Mouse (Mus musculus) left cerebral cortex, adult 2 months (tissue): ENCODE results near the gene Mapkapk2. TPM values are rescaled to one million over a fixed set of nuclear protein-coding genes. Genes with fewer than 3 reads are reported as not detected.
A peak's percentile ranks its signal among the peaks of the same experiment; 100 is the strongest.

Source experiments
- DNase-seq, 2 experiments: peaks; one replicate each; pipeline ENCODE4 v3.0.0; 2021 to 2022; ENCODE audit warnings: low spot score in 2 of 2, mixed read lengths in 1 of 2; ENCODE audit errors: extremely low spot score in 1 of 2
- H3K27ac ChIP-seq: fragments of 200-600 bp; 2 replicates; pipeline ENCODE4 v1.8.1; 2022
- H3K4me3 ChIP-seq: fragments of 200-600 bp; 2 replicates; pipeline ENCODE4 v1.8.1; 2022
- CTCF ChIP-seq: fragments of 200-600 bp; IDR thresholded peaks from 2 replicates; pipeline ENCODE4 v1.8.1; 2022; ENCODE audit warnings: antibody characterized with exemption, mild to moderate bottlenecking, moderate library complexity
- intact Hi-C: fragments of 180-260 bp; cut with DNase I; formaldehyde crosslinking; loops from one replicate; pipeline ENCODE4 v1.15.1; 2025
- total RNA-seq, 2 experiments: library from RNA; stranded (reverse); gene quantifications; 2 replicates each; pipeline ENCODE4 v1.2.3; 2021

The Mapkapk2 gene
- total RNA-seq, 2 experiments from 2014 or later = 31.0 to 32.8 TPM

- Histone ChIP-seq H3K4me3 (no peak overlapping the region), H3K27ac (no peak overlapping the region)
- no peak for DNase-seq
- intact Hi-C loops = no loop called here
- no peak for TF ChIP-seq CTCF
Observed at GRCm38 (mm10) chr1:131107575-131108308, 10.1 kb upstream of the Mapkapk2 start.

DNA sequence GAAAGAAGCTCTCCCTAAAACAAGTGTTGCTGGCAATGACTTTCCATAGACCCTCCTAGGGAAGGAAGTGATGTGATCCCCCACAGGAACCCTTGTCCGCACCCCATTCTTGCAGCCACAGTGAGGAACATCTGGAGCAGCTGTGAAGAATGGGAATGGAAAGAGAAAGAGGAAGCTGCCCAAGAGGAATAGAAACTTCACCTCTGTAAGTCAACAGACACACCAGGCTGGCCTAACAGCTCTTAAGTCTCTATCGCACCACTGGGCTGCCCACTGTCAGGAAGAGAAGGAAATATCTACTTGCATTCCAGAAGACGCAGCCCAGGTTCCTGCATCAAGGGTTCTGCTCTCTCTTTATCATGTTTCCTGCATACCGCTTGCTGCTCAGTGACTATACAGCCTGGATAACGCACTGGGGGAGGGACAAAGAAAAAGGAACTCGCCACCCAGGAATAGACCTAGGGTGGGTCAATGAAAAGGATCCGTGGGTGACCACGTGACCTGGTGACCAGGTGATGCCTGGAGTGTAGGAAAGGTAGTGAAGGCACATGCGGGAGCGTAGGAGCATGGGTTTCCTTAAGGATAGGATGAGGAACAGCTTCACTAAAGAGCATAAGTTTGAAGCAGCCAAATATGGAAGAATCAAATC lies 6.3 kb upstream of the Mapkapk2 start:
- TF ChIP-seq CTCF = no peak
- no peak overlapping the region for H3K4me3 ChIP-seq
- DNase-seq = no peak
- intact Hi-C loops = no loop called here
- no peak overlapping the region for H3K27ac ChIP-seq

DNA sequence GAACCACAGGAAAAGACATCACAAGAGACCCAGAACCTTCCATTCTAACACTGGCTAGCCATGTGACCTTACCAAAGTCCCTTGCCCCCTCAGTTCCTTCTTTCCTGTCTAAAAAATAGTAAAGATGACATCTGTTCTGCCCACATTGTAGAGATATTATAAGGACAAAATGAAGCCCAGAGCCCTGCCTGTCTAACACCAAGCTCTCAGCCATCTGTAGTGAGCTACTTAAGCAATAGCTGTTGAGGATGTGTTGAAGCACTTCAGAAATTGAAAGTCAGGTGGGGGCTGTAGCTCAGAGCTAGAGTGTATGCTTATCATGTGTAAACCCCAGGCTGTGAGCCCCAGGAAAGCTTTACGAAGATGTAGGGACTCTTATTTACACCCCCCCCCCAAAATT lies 3.2 kb upstream of the Mapkapk2 start:
- TF ChIP-seq CTCF = no peak
- Histone ChIP-seq H3K4me3 (no peak overlapping the region), H3K27ac (no peak overlapping the region)
- no peak for DNase-seq
- intact Hi-C loops = no loop called here

DNA sequence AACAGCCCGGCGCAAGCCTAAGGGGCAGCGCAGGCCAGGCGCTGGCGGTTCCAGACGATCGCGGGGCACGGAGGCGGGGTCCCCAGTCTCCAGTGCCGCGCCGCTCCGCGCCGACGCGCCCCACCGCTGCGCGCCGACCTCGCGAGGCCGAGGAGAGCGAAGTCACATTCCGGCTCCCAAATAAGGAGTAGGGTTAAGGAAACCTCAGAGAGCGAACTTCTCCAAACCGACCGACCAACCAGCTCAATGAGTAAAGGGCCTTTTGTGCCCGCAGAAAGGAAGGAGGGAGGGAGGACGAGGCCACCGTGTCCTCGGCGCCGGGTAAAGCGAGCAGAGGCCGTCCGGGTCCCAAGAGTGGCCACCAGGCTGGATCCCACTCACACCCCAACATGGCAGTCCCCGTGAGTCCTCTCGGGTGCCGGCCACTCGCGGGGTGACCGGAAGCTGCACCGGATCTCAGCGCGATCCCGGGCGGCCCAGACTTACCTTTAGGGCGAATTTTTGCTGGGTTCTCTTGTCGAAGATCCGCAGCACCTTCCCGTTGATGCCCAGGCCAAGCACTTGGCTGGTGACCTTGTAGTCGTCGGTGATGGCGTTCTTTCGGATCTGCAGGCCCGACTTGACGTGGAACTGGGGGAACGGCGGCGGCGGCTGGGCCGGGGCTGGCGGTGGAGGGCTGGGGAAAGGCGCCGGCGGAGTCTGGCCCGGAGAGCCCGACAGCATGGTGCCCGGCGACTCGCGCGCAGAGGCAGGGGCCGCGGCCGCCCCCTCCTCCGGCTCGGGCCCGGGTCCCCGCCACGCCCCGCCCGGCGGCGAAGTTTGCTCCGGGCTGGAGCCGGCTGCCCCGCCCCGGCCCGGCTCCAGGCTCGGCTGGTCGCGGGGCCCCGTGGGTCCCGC lies 575 bp downstream of the Mapkapk2 start:
- DNase-seq = peak; percentile 44 to 47
- Histone ChIP-seq H3K4me3 (peak overlapping the region; percentile 82), H3K27ac (peak overlapping the region; percentile 83)
- TF ChIP-seq CTCF = no peak
- intact Hi-C loops = loop anchor here (2.0 kb wide), 2 partner anchors 18 to 36 kb away; no protein-coding TSS in a partner anchor

- intact Hi-C loops = loop anchor here (2.0 kb wide), 2 partner anchors 17 to 35 kb away; no protein-coding TSS in a partner anchor
- peak overlapping the region; percentile 82 for H3K4me3 ChIP-seq
- no peak for TF ChIP-seq CTCF
- no peak for DNase-seq
- peak overlapping the region; percentile 83 for H3K27ac ChIP-seq
Observed at GRCm38 (mm10) chr1:131096132-131096695, 1.4 kb downstream of the Mapkapk2 start.

DNA sequence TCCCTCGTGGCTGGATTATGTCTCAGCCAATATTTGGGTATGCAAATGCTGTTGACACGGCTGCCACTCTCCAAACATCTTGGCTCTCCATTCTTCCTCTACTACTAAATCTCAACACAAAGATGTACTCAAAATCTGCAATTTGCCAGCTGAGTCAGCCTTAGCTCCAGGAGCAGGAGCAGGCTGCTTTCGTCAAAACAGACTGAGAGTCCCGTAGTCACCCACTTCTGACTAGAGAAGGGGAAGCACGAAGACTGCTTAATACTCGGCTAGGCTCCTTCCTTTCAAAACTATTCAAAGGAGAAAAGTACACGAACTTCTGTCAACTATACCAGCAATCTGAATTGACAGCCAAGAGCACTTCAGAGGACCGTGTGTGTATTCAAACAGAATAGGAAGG lies 2.1 kb downstream of the Mapkapk2 start:
- TF ChIP-seq CTCF = no peak
- DNase-seq = no peak
- Histone ChIP-seq H3K27ac (no peak overlapping the region), H3K4me3 (peak overlapping the region; percentile 82)
- intact Hi-C loops = no loop called here

DNA sequence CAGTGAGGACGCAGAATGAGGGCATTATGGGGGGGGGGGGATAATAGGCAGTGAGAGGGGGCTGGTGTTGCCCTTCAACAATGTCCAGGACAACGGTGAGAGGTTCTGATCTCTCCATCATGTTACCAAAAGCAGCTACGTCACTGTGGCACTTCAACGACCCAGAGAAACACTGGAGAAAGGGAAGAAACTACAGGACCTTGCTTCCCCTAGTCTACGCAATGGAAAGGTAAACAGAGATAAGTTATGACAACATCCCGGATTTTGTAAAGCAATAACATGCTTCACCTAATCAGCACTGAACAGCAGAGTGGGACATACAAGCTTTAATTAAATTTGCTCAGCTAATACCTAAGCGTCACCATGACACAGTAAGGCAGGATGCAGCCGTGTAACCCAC lies 3.7 kb downstream of the Mapkapk2 start:
- Histone ChIP-seq H3K27ac (no peak overlapping the region), H3K4me3 (no peak overlapping the region)
- DNase-seq = no peak
- intact Hi-C loops = no loop called here
- TF ChIP-seq CTCF = no peak

DNA sequence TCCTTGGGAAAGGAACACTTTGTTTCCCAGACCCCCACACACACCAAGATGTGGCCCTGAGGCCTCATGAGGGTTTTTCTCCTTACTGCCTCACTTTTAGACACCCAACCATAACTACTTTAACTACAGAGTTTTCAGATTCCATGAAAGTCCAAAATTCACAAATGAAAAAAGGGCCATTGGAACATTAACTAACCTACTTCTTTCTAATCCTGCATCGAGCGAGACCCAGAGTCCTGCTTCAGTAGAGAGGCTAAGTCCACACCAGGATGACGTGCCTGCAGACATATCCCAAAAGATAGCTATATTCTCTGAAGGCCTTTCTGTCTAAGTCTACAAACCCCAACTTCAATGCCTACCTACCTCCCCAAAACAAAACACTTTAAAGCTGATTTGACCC lies 4.8 kb downstream of the Mapkapk2 start:
- intact Hi-C loops = no loop called here
- TF ChIP-seq CTCF = no peak
- no peak overlapping the region for H3K27ac ChIP-seq
- DNase-seq = no peak
- no peak overlapping the region for H3K4me3 ChIP-seq

- Histone ChIP-seq H3K27ac (no peak overlapping the region), H3K4me3 (no peak overlapping the region)
- TF ChIP-seq CTCF = no peak
- no peak for DNase-seq
- intact Hi-C loops = no loop called here
Observed at GRCm38 (mm10) chr1:131092173-131092572, 5.5 kb downstream of the Mapkapk2 start.

- no peak overlapping the region for H3K27ac ChIP-seq
- TF ChIP-seq CTCF = no peak
- H3K4me3 ChIP-seq = no peak overlapping the region
- intact Hi-C loops = no loop called here
- DNase-seq = no peak
Observed at GRCm38 (mm10) chr1:131091481-131091880, 6.1 kb downstream of the Mapkapk2 start.

- DNase-seq = no peak
- H3K4me3 ChIP-seq = no peak overlapping the region
- H3K27ac ChIP-seq = no peak overlapping the region
- no peak for TF ChIP-seq CTCF
- intact Hi-C loops = no loop called here
Observed at GRCm38 (mm10) chr1:131090877-131091276, 6.7 kb downstream of the Mapkapk2 start.
